Mouse (Mus musculus) stomach, embryonic 16.5 days (tissue): ENCODE data around the gene Dennd5b. TPM values are rescaled to one million over a fixed set of nuclear protein-coding genes. Genes with fewer than 3 reads are reported as not detected.

Experiments used
- ATAC-seq: fragments of 200-750 bp; cut with Nextera tagmentation; 2 replicates; pipeline ENCODE4 v1.8.0; 2017; ENCODE audit warnings: moderate number of reproducible peaks, moderate TSS enrichment; ENCODE audit not compliant: insufficient read depth, low FRiP score
- H3K27ac ChIP-seq: fragments of 300-500 bp; sonication (generic); 2 replicates; pipeline ENCODE4 v1.5.1; 2014; ENCODE audit warnings: low read length
- H3K27me3 ChIP-seq: fragments of 300-500 bp; sonication (generic); 2 replicates; pipeline ENCODE4 v1.6.1; 2014; ENCODE audit warnings: low read length, control low read depth, mixed read lengths; ENCODE audit not compliant: control insufficient read depth, insufficient read depth
- H3K36me3 ChIP-seq: fragments of 300-500 bp; sonication (generic); 2 replicates; pipeline ENCODE4 v1.6.1; 2014; ENCODE audit warnings: low read length; ENCODE audit not compliant: control insufficient read depth, insufficient read depth
- H3K4me1 ChIP-seq: fragments of 300-500 bp; sonication (generic); 2 replicates; pipeline ENCODE4 v1.6.1; 2014; ENCODE audit warnings: low read length, control low read depth, mixed read lengths; ENCODE audit not compliant: control insufficient read depth, insufficient read depth
- H3K4me2 ChIP-seq: fragments of 300-500 bp; sonication (generic); 2 replicates; pipeline ENCODE4 v1.6.1; 2014; ENCODE audit warnings: low read depth, low read length, mixed read lengths
- H3K4me3 ChIP-seq: fragments of 300-500 bp; sonication (generic); replicated peaks from 2 replicates; pipeline ENCODE4 v1.5.1; 2014; ENCODE audit warnings: mild to moderate bottlenecking, low read length
- H3K9ac ChIP-seq: fragments of 300-500 bp; sonication (generic); 2 replicates; pipeline ENCODE4 v1.6.1; 2014; ENCODE audit warnings: low read length
- H3K9me3 ChIP-seq: fragments of 300-500 bp; sonication (generic); replicated peaks from 2 replicates; pipeline ENCODE4 v1.6.1; 2016; ENCODE audit warnings: low read length, control low read depth; ENCODE audit not compliant: control insufficient read depth
- WGBS: fragments of 180-500 bp; shearing (Covaris S2); extraction: QIAGEN DNeasy Blood & Tissue Kit; methylation state at CpG from one replicate; pipeline ENCODE4 v1.1.7; 2014; 5-methylcytosine and 5-hydroxymethylcytosine counted together
- polyA plus RNA-seq: library from polyadenylated mRNA; unstranded; fragments of >200 nt; fragmentation: Nextera tagmentation; extraction: Ambion mirVana; gene quantifications from 2 replicates; pipeline ENCODE4 v1.2.1, GENCODE M21; 2015

The Dennd5b gene
- polyA plus RNA-seq, 1 experiment from 2014 or later, result 4.5 TPM

DNA sequence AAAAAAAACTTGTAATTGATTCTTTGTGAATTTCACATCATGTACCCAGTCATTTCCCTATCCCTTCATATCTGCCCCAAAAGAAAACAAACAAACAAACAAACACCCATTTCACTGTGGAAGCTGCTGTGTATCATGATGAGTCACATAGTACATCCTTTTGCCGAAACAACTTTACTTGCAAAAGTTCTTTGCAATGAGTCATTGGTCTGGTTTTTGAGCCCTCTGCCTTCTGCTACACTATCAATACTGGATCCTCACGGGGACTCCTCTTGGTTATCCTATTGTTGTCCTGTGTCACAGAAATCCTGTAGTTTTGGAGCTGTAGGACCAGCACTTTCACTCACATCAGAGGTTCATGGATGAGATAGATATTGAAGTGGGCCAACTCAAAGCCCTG is 7.4 kb upstream of the Dennd5b start:
- no peak for ATAC-seq
- H3K4me1 ChIP-seq, result no peaks in the 10 kb centered on the region
- WGBS, result 71% methylated on average over 2 of the region's 2 CpGs
- H3K27me3 ChIP-seq, result no peaks in the 10 kb centered on the region
- no peak overlapping the region for H3K9ac ChIP-seq
- H3K9me3 ChIP-seq, result no peaks in the 10 kb centered on the region
- H3K36me3 ChIP-seq, result no peaks in the 10 kb centered on the region
- H3K27ac ChIP-seq, result no peak overlapping the region
- no peak overlapping the region for H3K4me3 ChIP-seq
- H3K4me2 ChIP-seq, result no peak overlapping the region

DNA sequence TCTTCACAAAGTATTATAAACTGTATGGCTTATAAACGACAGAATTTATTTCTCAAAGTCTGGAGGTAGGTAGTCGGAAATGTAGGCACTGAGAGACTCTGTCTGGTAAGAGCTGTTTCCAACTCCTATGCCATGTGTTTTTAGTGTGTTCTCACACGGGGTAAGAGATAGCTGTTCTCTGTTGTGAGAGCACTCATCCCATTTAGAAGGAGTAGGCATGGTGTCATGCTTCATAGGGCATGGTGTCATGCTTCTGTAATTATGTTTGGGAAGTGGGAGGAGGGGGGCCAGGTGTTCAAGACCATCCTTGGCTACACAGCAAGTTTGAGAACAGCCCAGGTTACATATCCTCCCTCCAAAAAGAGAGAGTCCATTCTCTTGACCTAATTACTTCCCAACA is 6.1 kb upstream of the Dennd5b start:
- Histone ChIP-seq H3K27me3 (no peaks in the 10 kb centered on the region), H3K4me1 (no peaks in the 10 kb centered on the region), H3K4me2 (no peak overlapping the region), H3K9me3 (no peaks in the 10 kb centered on the region), H3K36me3 (no peaks in the 10 kb centered on the region), H3K4me3 (no peak overlapping the region), H3K27ac (no peak overlapping the region), H3K9ac (no peak overlapping the region)
- 71% methylated on average over 3 of the region's 3 CpGs for WGBS
- no peak for ATAC-seq

DNA sequence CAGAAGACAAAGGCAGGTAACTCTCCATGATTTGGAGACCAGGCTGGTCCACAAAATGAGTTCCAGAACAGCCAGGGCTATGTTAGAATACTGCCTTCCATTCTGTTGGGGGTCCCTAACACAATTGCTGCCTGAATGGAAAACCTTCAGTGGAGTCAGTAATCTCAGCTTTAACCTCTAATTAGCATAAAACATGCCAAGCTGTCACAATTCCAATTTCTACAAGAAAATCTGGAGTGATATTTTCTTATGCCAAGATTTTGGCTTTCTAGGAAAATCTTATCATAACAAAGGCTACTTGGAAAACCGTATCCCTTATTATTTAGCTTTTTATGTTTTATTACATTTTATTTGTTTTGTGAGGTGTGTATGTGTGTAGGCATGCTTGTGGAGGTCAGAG is 2.0 kb upstream of the Dennd5b start:
- Histone ChIP-seq H3K36me3 (no peaks in the 10 kb centered on the region), H3K9me3 (no peaks in the 10 kb centered on the region), H3K4me3 (no peak overlapping the region), H3K27ac (no peak overlapping the region), H3K9ac (no peak overlapping the region), H3K4me2 (no peak overlapping the region), H3K27me3 (no peaks in the 10 kb centered on the region), H3K4me1 (no peaks in the 10 kb centered on the region)
- 73% methylated on average over 1 of the region's 1 CpGs for WGBS
- ATAC-seq, result no peak

DNA sequence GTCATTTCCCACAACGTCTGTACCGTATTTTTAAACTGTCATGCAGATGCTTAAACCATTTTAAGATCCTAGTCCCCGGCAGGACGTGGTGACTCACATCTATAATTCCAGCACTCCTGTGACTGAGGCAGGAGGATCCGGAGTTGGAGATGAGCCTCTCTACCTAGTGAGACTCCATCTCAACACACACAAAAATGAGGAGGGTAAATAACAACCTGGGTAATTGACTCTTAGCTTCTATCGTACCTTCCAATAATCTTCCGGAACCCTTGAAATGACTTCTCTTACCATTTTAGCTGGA is 413 bp upstream of the Dennd5b start:
- H3K4me1 ChIP-seq, result no peaks in the 10 kb centered on the region
- no peaks in the 10 kb centered on the region for H3K9me3 ChIP-seq
- WGBS, result 12% methylated on average over 7 of the region's 7 CpGs
- peak overlapping the region; percentile 82 for H3K27ac ChIP-seq
- no peaks in the 10 kb centered on the region for H3K36me3 ChIP-seq
- no peak for ATAC-seq
- peak overlapping the region; percentile 79 for H3K4me3 ChIP-seq
- H3K9ac ChIP-seq, result peak overlapping the region; percentile 91
- H3K27me3 ChIP-seq, result no peaks in the 10 kb centered on the region
- peak overlapping the region; percentile 84 for H3K4me2 ChIP-seq

DNA sequence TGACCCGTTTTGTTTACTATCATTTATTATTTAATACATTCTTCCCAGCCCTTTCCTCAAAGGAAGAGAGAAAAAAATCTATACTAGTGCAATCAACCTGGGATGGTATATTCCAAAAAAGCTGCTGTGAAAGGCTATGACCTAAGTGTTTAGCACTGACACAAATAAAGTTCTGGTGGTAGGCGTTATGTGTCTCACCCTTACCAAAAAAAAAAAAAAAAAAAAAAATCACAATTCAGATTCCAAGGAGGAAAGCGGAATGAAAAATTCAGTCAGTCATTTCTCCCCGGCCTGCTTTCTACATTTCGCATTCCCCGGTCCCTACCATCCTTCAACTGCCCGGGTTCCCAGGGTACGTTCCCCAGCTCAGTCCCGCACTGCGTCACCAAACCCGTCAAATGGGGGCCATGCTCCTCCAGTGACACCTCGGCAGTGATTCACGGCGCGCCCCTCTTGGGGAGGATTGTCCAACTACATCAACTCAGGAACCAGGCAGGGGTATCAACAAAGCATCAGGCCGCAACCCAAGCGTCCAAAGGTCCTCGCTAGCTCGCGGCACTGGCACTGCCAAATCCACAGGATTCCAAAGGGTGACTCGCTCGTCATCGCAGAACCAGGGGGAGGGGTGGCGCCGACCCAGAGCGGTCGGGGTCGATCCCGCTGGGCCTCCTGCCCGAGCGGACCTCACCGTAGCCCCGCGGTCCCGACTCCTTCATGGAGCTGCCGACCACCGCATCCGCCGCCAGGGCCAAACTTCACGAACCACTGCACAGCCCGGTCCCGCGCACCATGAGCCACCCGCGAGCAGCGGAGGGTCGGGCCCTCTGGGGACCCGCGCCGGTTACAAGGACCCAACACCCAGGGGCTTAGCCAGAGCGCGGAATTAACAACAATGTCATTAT is 1.1 kb downstream of the Dennd5b start:
- Histone ChIP-seq H3K9me3 (no peaks in the 10 kb centered on the region), H3K9ac (peak overlapping the region; percentile 91), H3K4me1 (no peaks in the 10 kb centered on the region), H3K4me3 (peak overlapping the region; percentile 79), H3K36me3 (no peaks in the 10 kb centered on the region), H3K27me3 (no peaks in the 10 kb centered on the region), H3K4me2 (peak overlapping the region; percentile 84), H3K27ac (peak overlapping the region; percentile 82)
- WGBS, result 2% methylated on average over 52 of the region's 52 CpGs
- ATAC-seq, result peak; percentile 57

DNA sequence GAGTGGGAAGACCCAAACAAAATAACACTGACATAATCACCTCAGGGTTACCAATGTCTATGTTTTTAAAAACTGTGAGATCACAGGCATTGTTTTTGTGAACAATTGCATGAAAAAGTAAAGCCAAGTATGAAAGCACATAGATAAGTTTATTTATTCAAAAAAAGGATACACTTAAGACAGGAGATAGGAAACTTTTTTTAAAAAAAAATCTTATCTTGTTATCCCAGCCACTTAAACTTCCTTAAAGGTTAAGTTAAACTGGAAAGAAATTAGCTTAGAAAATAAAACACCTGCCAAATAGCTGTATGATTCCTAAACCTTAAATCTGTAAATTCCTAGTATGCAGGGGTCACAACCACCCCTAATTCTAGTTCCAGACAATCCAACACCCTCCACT is 2.5 kb downstream of the Dennd5b start:
- H3K4me2 ChIP-seq, result no peak overlapping the region
- H3K36me3 ChIP-seq, result no peaks in the 10 kb centered on the region
- no peak overlapping the region for H3K4me3 ChIP-seq
- ATAC-seq, result no peak
- no peak overlapping the region for H3K27ac ChIP-seq
- no peak overlapping the region for H3K9ac ChIP-seq
- H3K4me1 ChIP-seq, result no peaks in the 10 kb centered on the region
- no peaks in the 10 kb centered on the region for H3K9me3 ChIP-seq
- H3K27me3 ChIP-seq, result no peaks in the 10 kb centered on the region

DNA sequence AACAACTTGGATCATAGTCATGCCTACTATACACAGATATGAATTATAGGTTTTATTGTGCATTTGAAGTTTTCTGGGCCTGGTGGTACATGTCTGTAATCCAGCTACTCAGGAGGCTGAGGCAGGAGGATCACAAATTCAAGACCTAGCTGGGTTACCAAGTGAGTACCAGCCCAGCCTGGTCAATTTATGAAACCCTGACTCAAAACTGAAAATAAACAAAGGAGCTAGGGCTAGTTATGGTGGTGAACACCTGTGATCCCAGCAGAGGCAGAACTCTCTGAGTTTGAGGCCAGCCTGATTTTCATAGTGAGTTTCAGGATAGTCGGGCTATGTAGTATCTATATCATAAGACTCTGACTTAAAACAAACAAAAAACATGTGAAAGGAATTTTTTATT is 4.2 kb downstream of the Dennd5b start:
- peaks cover 3% of the 10 kb centered on the region; the same call in 1 of the 2 replicates for H3K4me1 ChIP-seq
- WGBS, result 90% methylated on average over 1 of the region's 1 CpGs
- no peak overlapping the region for H3K27ac ChIP-seq
- no peaks in the 10 kb centered on the region for H3K27me3 ChIP-seq
- no peaks in the 10 kb centered on the region for H3K36me3 ChIP-seq
- H3K4me3 ChIP-seq, result no peak overlapping the region
- no peak overlapping the region for H3K9ac ChIP-seq
- ATAC-seq, result no peak
- no peaks in the 10 kb centered on the region for H3K9me3 ChIP-seq
- no peak overlapping the region for H3K4me2 ChIP-seq

DNA sequence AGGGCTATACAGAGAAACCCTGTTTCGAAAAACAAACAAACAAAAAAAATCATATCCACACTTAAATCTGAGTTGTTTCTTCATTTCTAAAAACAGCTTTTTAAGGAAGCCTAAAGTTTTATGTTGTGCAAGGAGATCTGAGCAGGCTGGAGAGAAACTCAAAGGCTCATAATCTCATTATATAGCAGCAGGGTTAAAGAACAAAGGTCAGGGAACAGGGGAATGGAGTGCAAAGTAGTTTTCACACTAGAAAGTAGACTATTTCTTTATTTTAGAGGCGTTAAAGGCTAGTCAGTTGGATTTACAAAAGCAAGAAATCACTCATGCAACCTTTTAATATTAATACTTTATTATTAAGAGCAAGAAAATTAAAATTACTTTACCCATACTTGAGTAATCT is 5.2 kb downstream of the Dennd5b start:
- H3K9me3 ChIP-seq, result no peaks in the 10 kb centered on the region
- H3K4me2 ChIP-seq, result no peak overlapping the region
- WGBS, result 85% methylated on average over 2 of the region's 2 CpGs
- H3K27me3 ChIP-seq, result no peaks in the 10 kb centered on the region
- no peak overlapping the region for H3K4me3 ChIP-seq
- H3K4me1 ChIP-seq, result peaks cover 3% of the 10 kb centered on the region; the same call in 1 of the 2 replicates
- ATAC-seq, result no peak
- H3K36me3 ChIP-seq, result no peaks in the 10 kb centered on the region
- H3K27ac ChIP-seq, result no peak overlapping the region
- H3K9ac ChIP-seq, result no peak overlapping the region

DNA sequence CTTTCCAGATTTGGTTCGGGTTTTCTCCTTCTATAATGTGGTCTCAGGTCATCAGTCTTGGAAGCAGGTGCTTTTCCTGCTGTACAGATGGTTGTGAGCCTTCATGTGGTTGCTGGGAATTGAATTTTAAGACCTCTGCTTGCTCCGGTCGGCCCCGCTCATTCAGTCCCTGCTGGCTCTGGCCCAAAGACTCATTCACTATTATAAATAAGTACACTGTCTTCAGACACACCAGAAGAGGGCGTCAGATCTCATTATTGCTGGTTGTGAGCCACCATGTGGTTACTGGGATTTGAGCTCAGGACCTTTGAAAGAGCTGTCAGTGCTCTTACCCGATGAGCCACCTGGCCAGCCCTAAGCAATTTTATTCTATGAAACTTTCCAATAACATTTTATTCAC is 6.1 kb downstream of the Dennd5b start:
- Histone ChIP-seq H3K36me3 (no peaks in the 10 kb centered on the region), H3K27ac (no peak overlapping the region), H3K4me1 (peaks cover 3% of the 10 kb centered on the region; the same call in 1 of the 2 replicates), H3K4me3 (no peak overlapping the region), H3K9me3 (no peaks in the 10 kb centered on the region), H3K9ac (no peak overlapping the region), H3K4me2 (no peak overlapping the region), H3K27me3 (no peaks in the 10 kb centered on the region)
- WGBS, result 65% methylated on average over 6 of the region's 6 CpGs
- no peak for ATAC-seq
